In genomic region chr1:46912506-46913156, GRCm38 (mm10) we compare ENCODE assay signal across 14 mouse cellular contexts.
"Had no signal": no experiment of that assay in that cellular context is flagged by ENCODE, and none has a peak within 500 bp of the region (broad histone marks: within the 10 kb centered on the region; RNA-seq: fewer than 3 reads in every experiment).

No protein-coding gene starts in this region.

- DNase-seq: kidney, postnatal 14 days; layer of hippocampus, postnatal 36 days; left cerebral cortex, postnatal 4 days; lung, adult 18-20 months; retina, postnatal 1 day; right cerebral cortex, postnatal 4 days; spleen, adult 18-20 months; thymus, adult 2 months; thymus, postnatal 25 days had no signal

- H3K27me3 ChIP-seq: limb, embryonic 13.5 days; midbrain, embryonic 13.5 days; neural tube, embryonic 12.5 days had no signal

- H3K4me1 ChIP-seq: midbrain, embryonic 13.5 days; neural tube, embryonic 12.5 days had no signal

- H3K36me3 ChIP-seq: limb, embryonic 13.5 days; midbrain, embryonic 13.5 days; neural tube, embryonic 12.5 days had no signal

- H3K9me3 ChIP-seq: midbrain, embryonic 13.5 days; neural tube, embryonic 12.5 days had no signal

- H3K27ac ChIP-seq: limb, embryonic 13.5 days; liver, embryonic 14.5 days; midbrain, embryonic 13.5 days; neural tube, embryonic 12.5 days had no signal

- H3K4me3 ChIP-seq: limb, embryonic 13.5 days; midbrain, embryonic 13.5 days; myocyte; neural tube, embryonic 12.5 days had no signal
